Mouse (Mus musculus): ENCODE results near the gene Ildr1. TPM values are rescaled to one million over a fixed set of nuclear protein-coding genes. Genes with fewer than 3 reads are reported as not detected.

The Ildr1 gene
- polyA plus RNA-seq (2015; fragmentation: Nextera tagmentation; extraction: Ambion mirVana), result 0.36 and 0.68 TPM in 2 replicates

GRCm38 (mm10) chr16:36693818-36694413 lies at the start of gene Ildr1:
Gene Ildr1 (plus strand): TSS chr16:36693978.
- Histone ChIP-seq H3K4me2 (ENCODE audit: low read length) (peak within 1 kb of the TSS; percentile 94), H3K4me1 (ENCODE audit: control insufficient read depth, insufficient read depth, low read depth, low read length) (peaks cover 6% of the 10 kb centered on the region; the same call in 1 of the 2 replicates), H3K9ac (ENCODE audit: low read depth, low read length) (peak within 1 kb of the TSS; percentile 69), H3K27ac (ENCODE audit: low read depth, low read length) (no peak within 1 kb of the TSS), H3K9me3 (ENCODE audit: control insufficient read depth, low read length) (no peaks in the 10 kb centered on the region), H3K36me3 (ENCODE audit: control insufficient read depth, insufficient read depth, low read length) (no peaks in the 10 kb centered on the region), H3K4me3 (ENCODE audit: low read length) (peak within 1 kb of the TSS; percentile 54), H3K27me3 (replicated peaks; ENCODE audit: control insufficient read depth, insufficient read depth, low read length) (no peaks in the 10 kb centered on the region; the same call in none of the 2 replicates)
- peak; percentile 68 for ATAC-seq
- WGBS, result 4% methylated on average over 40 of the region's 40 CpGs

- H3K27ac ChIP-seq (ENCODE audit: low read depth, low read length), result no peak overlapping the region
- H3K9me3 ChIP-seq (ENCODE audit: control insufficient read depth, low read length), result no peaks in the 10 kb centered on the region
- ATAC-seq, result no peak
- H3K36me3 ChIP-seq (ENCODE audit: control insufficient read depth, insufficient read depth, low read length), result no peaks in the 10 kb centered on the region
- H3K4me1 ChIP-seq (ENCODE audit: control insufficient read depth, insufficient read depth, low read depth, low read length), result no peaks in the 10 kb centered on the region
- 89% methylated on average over 6 of the region's 6 CpGs for WGBS
- no peak overlapping the region for H3K9ac ChIP-seq (ENCODE audit: low read depth, low read length)
- H3K4me2 ChIP-seq (ENCODE audit: low read length), result no peak overlapping the region
- no peak overlapping the region for H3K4me3 ChIP-seq (ENCODE audit: low read length)
- H3K27me3 ChIP-seq (replicated peaks; ENCODE audit: control insufficient read depth, insufficient read depth, low read length), result no peaks in the 10 kb centered on the region
These were observed 48.7 kb upstream of the Ildr1 start for GRCm38 (mm10) chr16:36645124-36645523.

- Histone ChIP-seq H3K27ac (ENCODE audit: low read depth, low read length) (no peak overlapping the region), H3K4me2 (ENCODE audit: low read length) (no peak overlapping the region), H3K9ac (ENCODE audit: low read depth, low read length) (no peak overlapping the region), H3K36me3 (ENCODE audit: control insufficient read depth, insufficient read depth, low read length) (no peaks in the 10 kb centered on the region), H3K27me3 (replicated peaks; ENCODE audit: control insufficient read depth, insufficient read depth, low read length) (no peaks in the 10 kb centered on the region), H3K9me3 (ENCODE audit: control insufficient read depth, low read length) (no peaks in the 10 kb centered on the region), H3K4me1 (ENCODE audit: control insufficient read depth, insufficient read depth, low read depth, low read length) (no peaks in the 10 kb centered on the region), H3K4me3 (ENCODE audit: low read length) (no peak overlapping the region)
- WGBS, result 22% methylated on average over 3 of the region's 3 CpGs
- no peak for ATAC-seq
These were observed 44.5 kb upstream of the Ildr1 start for GRCm38 (mm10) chr16:36649304-36649703.

GRCm38 (mm10) chr16:36650511-36650910 lies 43.3 kb upstream of the Ildr1 start:
- no peaks in the 10 kb centered on the region for H3K4me1 ChIP-seq (ENCODE audit: control insufficient read depth, insufficient read depth, low read depth, low read length)
- no peaks in the 10 kb centered on the region for H3K27me3 ChIP-seq (replicated peaks; ENCODE audit: control insufficient read depth, insufficient read depth, low read length)
- WGBS, result 87% methylated on average over 4 of the region's 4 CpGs
- no peak overlapping the region for H3K4me3 ChIP-seq (ENCODE audit: low read length)
- ATAC-seq, result no peak
- H3K9ac ChIP-seq (ENCODE audit: low read depth, low read length), result no peak overlapping the region
- H3K4me2 ChIP-seq (ENCODE audit: low read length), result no peak overlapping the region
- no peaks in the 10 kb centered on the region for H3K9me3 ChIP-seq (ENCODE audit: control insufficient read depth, low read length)
- H3K27ac ChIP-seq (ENCODE audit: low read depth, low read length), result no peak overlapping the region
- H3K36me3 ChIP-seq (ENCODE audit: control insufficient read depth, insufficient read depth, low read length), result no peaks in the 10 kb centered on the region

GRCm38 (mm10) chr16:36651174-36651766 lies 42.5 kb upstream of the Ildr1 start:
- no peak overlapping the region for H3K27ac ChIP-seq (ENCODE audit: low read depth, low read length)
- WGBS, result 61% methylated on average over 6 of the region's 6 CpGs
- no peaks in the 10 kb centered on the region for H3K4me1 ChIP-seq (ENCODE audit: control insufficient read depth, insufficient read depth, low read depth, low read length)
- no peaks in the 10 kb centered on the region for H3K27me3 ChIP-seq (replicated peaks; ENCODE audit: control insufficient read depth, insufficient read depth, low read length)
- no peak overlapping the region for H3K9ac ChIP-seq (ENCODE audit: low read depth, low read length)
- no peaks in the 10 kb centered on the region for H3K9me3 ChIP-seq (ENCODE audit: control insufficient read depth, low read length)
- H3K4me3 ChIP-seq (ENCODE audit: low read length), result no peak overlapping the region
- H3K4me2 ChIP-seq (ENCODE audit: low read length), result no peak overlapping the region
- H3K36me3 ChIP-seq (ENCODE audit: control insufficient read depth, insufficient read depth, low read length), result no peaks in the 10 kb centered on the region
- ATAC-seq, result no peak

- 93% methylated on average over 1 of the region's 1 CpGs for WGBS
- Histone ChIP-seq H3K27me3 (replicated peaks; ENCODE audit: control insufficient read depth, insufficient read depth, low read length) (no peaks in the 10 kb centered on the region), H3K9ac (ENCODE audit: low read depth, low read length) (no peak overlapping the region), H3K36me3 (ENCODE audit: control insufficient read depth, insufficient read depth, low read length) (no peaks in the 10 kb centered on the region), H3K4me1 (ENCODE audit: control insufficient read depth, insufficient read depth, low read depth, low read length) (no peaks in the 10 kb centered on the region), H3K4me3 (ENCODE audit: low read length) (no peak overlapping the region), H3K9me3 (ENCODE audit: control insufficient read depth, low read length) (0 out of 2 replicates have a peak, but pooled peaks cover 4% of the 10 kb centered on the region), H3K27ac (ENCODE audit: low read depth, low read length) (no peak overlapping the region), H3K4me2 (ENCODE audit: low read length) (no peak overlapping the region)
- no peak for ATAC-seq
These were observed 38.6 kb upstream of the Ildr1 start for GRCm38 (mm10) chr16:36655199-36655598.

- no peak for ATAC-seq
- Histone ChIP-seq H3K27me3 (replicated peaks; ENCODE audit: control insufficient read depth, insufficient read depth, low read length) (no peaks in the 10 kb centered on the region), H3K4me2 (ENCODE audit: low read length) (no peak overlapping the region), H3K4me3 (ENCODE audit: low read length) (no peak overlapping the region), H3K27ac (ENCODE audit: low read depth, low read length) (no peak overlapping the region), H3K36me3 (ENCODE audit: control insufficient read depth, insufficient read depth, low read length) (no peaks in the 10 kb centered on the region), H3K4me1 (ENCODE audit: control insufficient read depth, insufficient read depth, low read depth, low read length) (no peaks in the 10 kb centered on the region), H3K9me3 (ENCODE audit: control insufficient read depth, low read length) (0 out of 2 replicates have a peak, but pooled peaks cover 4% of the 10 kb centered on the region), H3K9ac (ENCODE audit: low read depth, low read length) (no peak overlapping the region)
- WGBS, result 94% methylated on average over 4 of the region's 4 CpGs
These were observed 37.9 kb upstream of the Ildr1 start for GRCm38 (mm10) chr16:36655910-36656309.

- Histone ChIP-seq H3K4me1 (ENCODE audit: control insufficient read depth, insufficient read depth, low read depth, low read length) (no peaks in the 10 kb centered on the region), H3K36me3 (ENCODE audit: control insufficient read depth, insufficient read depth, low read length) (no peaks in the 10 kb centered on the region), H3K4me2 (ENCODE audit: low read length) (no peak overlapping the region), H3K4me3 (ENCODE audit: low read length) (no peak overlapping the region), H3K9me3 (ENCODE audit: control insufficient read depth, low read length) (0 out of 2 replicates have a peak, but pooled peaks cover 4% of the 10 kb centered on the region), H3K9ac (ENCODE audit: low read depth, low read length) (no peak overlapping the region), H3K27ac (ENCODE audit: low read depth, low read length) (no peak overlapping the region), H3K27me3 (replicated peaks; ENCODE audit: control insufficient read depth, insufficient read depth, low read length) (no peaks in the 10 kb centered on the region)
- no peak for ATAC-seq
- 92% methylated on average over 10 of the region's 10 CpGs for WGBS
These were observed 32.4 kb upstream of the Ildr1 start for GRCm38 (mm10) chr16:36661330-36661729.

GRCm38 (mm10) chr16:36663484-36663883 lies 30.3 kb upstream of the Ildr1 start:
- H3K9ac ChIP-seq (ENCODE audit: low read depth, low read length), result no peak overlapping the region
- H3K27me3 ChIP-seq (replicated peaks; ENCODE audit: control insufficient read depth, insufficient read depth, low read length), result no peaks in the 10 kb centered on the region
- 92% methylated on average over 5 of the region's 5 CpGs for WGBS
- H3K4me1 ChIP-seq (ENCODE audit: control insufficient read depth, insufficient read depth, low read depth, low read length), result no peaks in the 10 kb centered on the region
- no peaks in the 10 kb centered on the region for H3K36me3 ChIP-seq (ENCODE audit: control insufficient read depth, insufficient read depth, low read length)
- H3K27ac ChIP-seq (ENCODE audit: low read depth, low read length), result no peak overlapping the region
- no peak overlapping the region for H3K4me3 ChIP-seq (ENCODE audit: low read length)
- H3K4me2 ChIP-seq (ENCODE audit: low read length), result no peak overlapping the region
- H3K9me3 ChIP-seq (ENCODE audit: control insufficient read depth, low read length), result no peaks in the 10 kb centered on the region
- no peak for ATAC-seq

All from hindbrain, embryonic 16.5 days (tissue).